Mouse (Mus musculus) kidney, embryonic 15.5 days (tissue): ENCODE measurements around the gene Slc7a5. TPM values are rescaled to one million over a fixed set of nuclear protein-coding genes. Genes with fewer than 3 reads are reported as not detected.

ENCODE experiments used
- ATAC-seq: fragments of 200-750 bp; cut with Nextera tagmentation; replicated peaks from 2 replicates; pipeline ENCODE4 v1.8.0; 2017; ENCODE audit warnings: moderate TSS enrichment; ENCODE audit not compliant: low FRiP score
- H3K27ac ChIP-seq: fragments of 300-500 bp; sonication (generic); 2 replicates; pipeline ENCODE4 v1.5.1; 2015; ENCODE audit warnings: mild to moderate bottlenecking, inconsistent platforms
- H3K27me3 ChIP-seq: fragments of 300-500 bp; sonication (generic); 2 replicates; pipeline ENCODE4 v1.6.1; 2015; ENCODE audit warnings: inconsistent platforms
- H3K36me3 ChIP-seq: fragments of 300-500 bp; sonication (generic); 2 replicates; pipeline ENCODE4 v1.6.1; 2015; ENCODE audit warnings: inconsistent platforms
- H3K4me1 ChIP-seq: fragments of 300-500 bp; sonication (generic); 2 replicates; pipeline ENCODE4 v1.6.1; 2015; ENCODE audit warnings: inconsistent platforms
- H3K4me2 ChIP-seq: fragments of 300-500 bp; sonication (generic); 2 replicates; pipeline ENCODE4 v1.6.1; 2015; ENCODE audit warnings: moderate library complexity, mild to moderate bottlenecking, inconsistent platforms
- H3K4me3 ChIP-seq: fragments of 300-500 bp; sonication (generic); replicated peaks from 2 replicates; pipeline ENCODE4 v1.5.1; 2015; ENCODE audit warnings: mild to moderate bottlenecking, inconsistent platforms
- H3K9ac ChIP-seq: fragments of 300-500 bp; sonication (generic); 2 replicates; pipeline ENCODE4 v1.6.1; 2015; ENCODE audit warnings: mild to moderate bottlenecking, inconsistent platforms
- H3K9me3 ChIP-seq: fragments of 300-500 bp; sonication (generic); replicated peaks from 2 replicates; pipeline ENCODE4 v1.6.1; 2016; ENCODE audit warnings: inconsistent platforms
- WGBS: fragments of 180-500 bp; shearing (Covaris S2); methylation state at CpG from one replicate; pipeline ENCODE4 v1.1.7; 2015; ENCODE audit warnings: mixed read lengths; 5-methylcytosine and 5-hydroxymethylcytosine counted together
- polyA plus RNA-seq: library from polyadenylated mRNA; unstranded; fragments of >200 nt; fragmentation: Nextera tagmentation; extraction: Ambion mirVana; gene quantifications from 2 replicates; pipeline ENCODE4 v1.2.1, GENCODE M21; 2015

The Slc7a5 gene
- polyA plus RNA-seq, 1 experiment from 2014 or later: 19.3 TPM

DNA sequence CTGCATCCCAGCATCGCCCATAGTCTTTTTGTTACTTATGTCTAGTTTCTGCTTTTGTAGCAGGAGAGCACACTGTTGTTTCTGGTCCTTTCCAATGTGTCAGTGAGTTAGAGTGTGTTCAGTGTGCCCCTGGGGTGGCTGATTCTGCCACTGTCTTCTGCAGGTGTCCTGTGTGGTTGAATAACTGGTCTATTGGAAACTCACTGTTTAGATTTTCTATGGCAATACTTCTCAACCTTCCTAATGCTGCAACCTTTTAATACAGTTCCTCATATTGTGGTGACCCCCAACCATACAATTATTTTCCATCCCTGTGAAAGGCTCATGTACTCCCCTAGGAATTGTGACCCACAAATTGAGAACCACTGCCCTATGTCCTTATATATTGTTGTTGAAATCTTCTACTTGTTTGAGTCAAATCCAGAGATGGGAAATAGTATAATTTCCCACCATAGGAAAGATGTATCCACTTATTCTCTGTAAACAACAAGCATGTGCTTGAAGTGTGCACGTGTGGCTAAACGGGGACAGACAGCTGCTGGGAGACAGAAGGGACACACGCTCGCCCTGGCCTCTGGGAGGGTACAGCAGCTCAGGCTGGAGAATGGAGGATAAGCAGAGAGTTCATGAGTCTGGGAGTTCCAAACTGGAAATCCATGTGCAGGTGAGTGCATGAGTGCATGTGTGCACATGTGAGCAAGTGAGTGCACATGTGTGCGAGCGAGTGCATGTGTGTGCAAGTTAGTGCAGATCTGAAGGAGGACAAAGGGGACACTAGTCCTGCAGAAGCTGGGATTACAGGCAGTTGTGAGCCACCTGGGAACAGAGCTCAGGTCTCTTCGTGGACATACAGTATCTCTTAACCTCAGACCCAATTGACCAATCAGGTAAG, 65.2 kb downstream of the Slc7a5 start:
- no peak overlapping the region for H3K4me3 ChIP-seq
- no peak for ATAC-seq
- no peak overlapping the region for H3K9ac ChIP-seq
- no peak overlapping the region for H3K27ac ChIP-seq
- no peaks in the 10 kb centered on the region for H3K9me3 ChIP-seq
- H3K27me3 ChIP-seq: no peaks in the 10 kb centered on the region
- no peaks in the 10 kb centered on the region for H3K4me1 ChIP-seq
- WGBS: 91% methylated on average over 8 of the region's 8 CpGs
- H3K36me3 ChIP-seq: no peaks in the 10 kb centered on the region
- H3K4me2 ChIP-seq: no peak overlapping the region

GRCm38 (mm10) chr8:121841242-121841641, 66.3 kb downstream of the Slc7a5 start:
- Histone ChIP-seq H3K9me3 (no peaks in the 10 kb centered on the region), H3K9ac (no peak overlapping the region), H3K4me1 (no peaks in the 10 kb centered on the region), H3K27ac (no peak overlapping the region), H3K4me3 (no peak overlapping the region), H3K4me2 (no peak overlapping the region), H3K27me3 (no peaks in the 10 kb centered on the region), H3K36me3 (no peaks in the 10 kb centered on the region)
- 49% methylated on average over 8 of the region's 8 CpGs for WGBS
- no peak for ATAC-seq

DNA sequence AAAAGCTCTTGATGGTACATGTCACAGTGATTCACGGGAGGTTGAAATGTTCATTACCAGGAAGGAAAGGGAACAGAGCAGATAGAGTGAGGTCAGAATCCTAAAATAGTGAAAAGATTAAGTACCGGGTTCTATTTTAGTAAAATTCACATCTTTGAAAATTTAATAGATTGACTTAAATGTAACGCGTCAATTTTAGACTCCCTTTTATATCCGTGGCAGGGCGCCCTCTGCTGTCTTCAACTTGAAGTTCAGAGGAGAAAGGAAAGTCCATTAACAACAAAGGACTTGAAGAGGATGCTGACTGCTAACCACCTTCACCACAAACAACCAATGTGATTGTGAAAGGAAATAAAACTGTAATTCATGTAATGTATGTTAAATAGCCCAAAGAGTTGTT, 75.0 kb downstream of the Slc7a5 start:
- no peak overlapping the region for H3K4me3 ChIP-seq
- peaks cover 19% of the 10 kb centered on the region for H3K4me1 ChIP-seq
- 0 out of 2 replicates have a peak overlapping the region, but pooled peaks have one; percentile 28 for H3K4me2 ChIP-seq
- no peaks in the 10 kb centered on the region for H3K36me3 ChIP-seq
- WGBS: 14% methylated on average over 6 of the region's 6 CpGs
- H3K9me3 ChIP-seq: no peaks in the 10 kb centered on the region
- H3K27ac ChIP-seq: no peak overlapping the region; the same call in 1 of the 2 replicates
- no peak for ATAC-seq
- H3K9ac ChIP-seq: no peak overlapping the region
- no peaks in the 10 kb centered on the region for H3K27me3 ChIP-seq

DNA sequence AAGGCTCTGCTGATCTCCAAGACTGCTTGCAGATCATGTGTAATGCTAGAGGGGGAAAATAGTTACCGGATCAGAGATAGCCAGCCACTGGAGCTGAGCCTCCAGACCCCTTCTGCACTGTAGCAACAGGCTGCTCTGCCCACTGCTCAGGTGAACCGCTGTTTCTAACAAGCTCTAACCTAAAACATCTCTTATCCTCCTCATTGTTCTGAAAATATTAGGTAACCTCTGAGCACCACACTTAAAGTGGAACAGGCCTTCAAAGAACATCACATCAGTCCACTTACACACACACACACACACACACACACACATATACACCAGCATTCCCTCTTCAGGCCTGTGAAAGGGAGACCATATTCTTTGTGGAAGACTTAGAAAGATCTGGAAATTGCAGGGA, 75.4 kb downstream of the Slc7a5 start:
- WGBS: 73% methylated on average over 2 of the region's 2 CpGs
- H3K36me3 ChIP-seq: no peaks in the 10 kb centered on the region
- H3K9ac ChIP-seq: no peak overlapping the region
- H3K27me3 ChIP-seq: no peaks in the 10 kb centered on the region
- peaks cover 19% of the 10 kb centered on the region for H3K4me1 ChIP-seq
- no peak overlapping the region for H3K4me3 ChIP-seq
- no peaks in the 10 kb centered on the region for H3K9me3 ChIP-seq
- H3K27ac ChIP-seq: no peak overlapping the region
- no peak for ATAC-seq
- H3K4me2 ChIP-seq: no peak overlapping the region

Other genes with a start within 250 kb of the Slc7a5 start
- 0.85 and 1.3 TPM in 2 replicates for gene Jph3, start 178.1 kb downstream of the Slc7a5 start, polyA plus RNA-seq
- gene Klhdc4, start 78.1 kb downstream of the Slc7a5 start, polyA plus RNA-seq: 42.7 and 45.5 TPM in 2 replicates
- gene Car5a, start 37.2 kb upstream of the Slc7a5 start, polyA plus RNA-seq: 0.40 TPM in 1 of 2 replicates, not detected in the other
- gene Banp, start 42.1 kb upstream of the Slc7a5 start, polyA plus RNA-seq: 41.2 and 43.3 TPM in 2 replicates